Mouse (Mus musculus) brain, embryonic 14.5 days (tissue): ENCODE data around the gene Rdh7.

Experiments
- CTCF ChIP-seq: fragments of 200-500 bp; IDR thresholded peaks from 2 replicates; pipeline ENCODE4 v1.5.1; 2012; ENCODE audit warnings: inconsistent platforms, mild to moderate bottlenecking, moderate library complexity, borderline replicate concordance; ENCODE audit not compliant: insufficient read depth, insufficient read length; ENCODE audit errors: extremely low read depth
- POLR2A ChIP-seq: fragments of 200-500 bp; IDR thresholded peaks from 2 replicates; pipeline ENCODE4 v1.6.1; 2012; ENCODE audit warnings: mild to moderate bottlenecking, inconsistent platforms, borderline replicate concordance; ENCODE audit not compliant: poor library complexity, insufficient read depth, insufficient read length, severe bottlenecking; ENCODE audit errors: extremely low read depth

DNA sequence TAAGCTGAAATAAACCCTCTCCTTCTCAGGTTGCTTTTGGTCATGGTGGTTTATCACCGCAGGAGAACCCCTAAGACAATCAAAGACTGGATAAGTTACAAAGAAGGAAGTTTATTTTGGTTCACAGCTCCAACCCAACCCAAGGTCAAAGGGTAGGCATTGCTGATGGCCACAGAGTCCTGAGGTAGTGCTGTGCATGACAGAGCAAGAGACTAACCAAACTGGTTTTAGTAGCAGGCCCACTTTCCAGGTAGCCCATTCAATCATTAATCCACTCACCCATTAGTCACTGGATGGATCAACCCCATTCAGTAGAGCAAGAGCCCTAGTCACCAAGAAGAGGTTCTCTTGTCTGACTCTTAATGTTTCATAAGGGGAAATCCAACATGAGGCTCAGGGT is 33.6 kb upstream of the Rdh7 start:
- TF ChIP-seq CTCF = no peak
- TF ChIP-seq POLR2A = no peak
